Mouse (Mus musculus) left cerebral cortex, adult 11 months (tissue): Measurements from ENCODE around the gene Nsrp1.

Source experiments
- DNase-seq: peaks from one replicate; pipeline ENCODE4 v3.0.0; 2022; ENCODE audit warnings: low spot score

The Nsrp1 gene

GRCm38 (mm10) chr11:77042816-77043215 lies 35.4 kb downstream of the Nsrp1 start:
- no peak for DNase-seq

- no peak for DNase-seq
Observed at GRCm38 (mm10) chr11:77041891-77042290, 36.3 kb downstream of the Nsrp1 start.

- DNase-seq, result no peak
Observed at GRCm38 (mm10) chr11:77031151-77031934, 46.9 kb downstream of the Nsrp1 start.

- no peak for DNase-seq
Observed at GRCm38 (mm10) chr11:77028157-77028556, 50.1 kb downstream of the Nsrp1 start.

GRCm38 (mm10) chr11:77026559-77026958 lies 51.7 kb downstream of the Nsrp1 start:
- no peak for DNase-seq

- no peak for DNase-seq
Observed at GRCm38 (mm10) chr11:77021749-77022396, 56.4 kb downstream of the Nsrp1 start.

GRCm38 (mm10) chr11:77019539-77019938 lies 58.7 kb downstream of the Nsrp1 start:
- no peak for DNase-seq

- DNase-seq, result no peak
Observed at GRCm38 (mm10) chr11:77018046-77018445, 60.2 kb downstream of the Nsrp1 start.

GRCm38 (mm10) chr11:77010762-77011475 lies 67.3 kb downstream of the Nsrp1 start:
- no peak for DNase-seq

- no peak for DNase-seq
Observed at GRCm38 (mm10) chr11:77009069-77010025, 68.9 kb downstream of the Nsrp1 start.

- no peak for DNase-seq
Observed at GRCm38 (mm10) chr11:77006616-77007015, 71.6 kb downstream of the Nsrp1 start.

- no peak for DNase-seq
Observed at GRCm38 (mm10) chr11:77005881-77006280, 72.4 kb downstream of the Nsrp1 start.

GRCm38 (mm10) chr11:77002361-77002760 lies 75.9 kb downstream of the Nsrp1 start:
- no peak for DNase-seq

- DNase-seq, result no peak
Observed at GRCm38 (mm10) chr11:77000741-77001140, 77.5 kb downstream of the Nsrp1 start.

GRCm38 (mm10) chr11:76998705-76999226 lies 79.5 kb downstream of the Nsrp1 start:
- no peak for DNase-seq

- no peak for DNase-seq
Observed at GRCm38 (mm10) chr11:76997916-76998704, 80.1 kb downstream of the Nsrp1 start, which contains the start of gene Slc6a4. Gene Slc6a4 (plus strand): TSS chr11:76998603.

GRCm38 (mm10) chr11:76997305-76997704 lies 80.9 kb downstream of the Nsrp1 start:
- peak; percentile 19 for DNase-seq

- DNase-seq, result no peak
Observed at GRCm38 (mm10) chr11:76995966-76996672, 82.1 kb downstream of the Nsrp1 start.
